In the genomic region with DNA sequence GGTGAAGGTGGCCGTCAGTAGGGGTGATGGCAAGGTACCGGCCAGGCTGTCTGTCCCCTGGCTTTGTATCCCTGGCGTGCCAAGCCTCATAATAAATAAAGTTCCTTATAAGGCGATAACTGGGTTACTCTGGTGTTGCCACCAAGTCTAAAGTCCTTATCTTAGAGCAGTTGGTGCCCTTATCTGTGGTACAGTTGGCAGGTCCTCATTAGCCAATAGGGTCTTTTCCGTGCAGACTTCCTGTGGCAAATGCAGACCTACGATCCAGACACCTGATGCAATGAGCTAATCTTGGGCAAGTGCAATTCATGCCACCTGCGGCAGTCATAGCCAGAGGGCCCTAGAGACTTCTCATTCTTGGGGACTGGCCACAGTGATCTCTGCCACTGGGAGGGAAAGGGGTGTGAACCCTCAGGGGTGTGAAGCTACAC, we compare ENCODE assay signal across 14 mouse cellular contexts. TPM values are rescaled to one million over a fixed set of nuclear protein-coding genes. Genes with fewer than 3 reads are reported as not detected.
DNase-seq lines count a peak whose midpoint lies in the region; ATAC-seq and TF ChIP-seq lines count a peak whose summit lies in the region.
"Had no signal": no experiment of that assay in that cellular context is flagged by ENCODE, and none has a peak within 500 bp of the region (broad histone marks: within the 10 kb centered on the region; RNA-seq: fewer than 3 reads in every experiment).

No protein-coding gene starts in this region.

- no peak overlapping the region for H3K4me2 ChIP-seq in intestine, embryonic 16.5 days (ENCODE audit: low read depth, low read length)
- H3K4me2 ChIP-seq: heart, embryonic 13.5 days; lung, embryonic 14.5 days; midbrain, embryonic 13.5 days; neural tube, embryonic 13.5 days had no signal

- 68% methylated on average over 7 of the region's 7 CpGs for WGBS in intestine, embryonic 16.5 days

- H3K9ac ChIP-seq in intestine, embryonic 16.5 days (ENCODE audit: low read depth, low read length), result no peak overlapping the region
- H3K9ac ChIP-seq: heart, embryonic 13.5 days; lung, embryonic 14.5 days; midbrain, embryonic 13.5 days; neural tube, embryonic 13.5 days had no signal

- TF ChIP-seq POLR2A in bone marrow macrophage, adult 2 months (IDR thresholded peaks at IDR 0.05; ENCODE audit: borderline replicate concordance, low read depth, low read length), result no peak

- H3K9me3 ChIP-seq in intestine, embryonic 16.5 days (ENCODE audit: control insufficient read depth, low read length), result no peaks in the 10 kb centered on the region; the same call in 1 of the 2 replicates
- H3K9me3 ChIP-seq: heart, embryonic 13.5 days; midbrain, embryonic 13.5 days; neural tube, embryonic 13.5 days had no signal

- H3K27ac ChIP-seq in bone marrow macrophage, adult 2 months (ENCODE audit: insufficient read depth, low read depth, low read length), result 0 out of 2 replicates have a peak overlapping the region, but pooled peaks have one; percentile 16
- 0 out of 2 replicates have a peak overlapping the region, but pooled peaks have one; percentile 34 for H3K27ac ChIP-seq in intestine, embryonic 16.5 days (ENCODE audit: low read length)
- no peak overlapping the region for H3K27ac ChIP-seq in layer of hippocampus, adult 2 months
- H3K27ac ChIP-seq: heart, embryonic 13.5 days; midbrain, embryonic 13.5 days; neural tube, embryonic 13.5 days had no signal

- H3K36me3 ChIP-seq in intestine, embryonic 16.5 days (ENCODE audit: control insufficient read depth, insufficient read depth, low read length), result no peaks in the 10 kb centered on the region
- H3K36me3 ChIP-seq: heart, embryonic 13.5 days; midbrain, embryonic 13.5 days; neural tube, embryonic 13.5 days had no signal

- H3K4me1 ChIP-seq in bone marrow macrophage, adult 2 months (ENCODE audit: control insufficient read depth, insufficient read depth, low read length), result peaks cover 29% of the 10 kb centered on the region
- no peaks in the 10 kb centered on the region for H3K4me1 ChIP-seq in intestine, embryonic 16.5 days (ENCODE audit: control insufficient read depth, insufficient read depth, low read length)
- H3K4me1 ChIP-seq: midbrain, embryonic 13.5 days; neural tube, embryonic 13.5 days had no signal

- no peak for TF ChIP-seq CTCF in bone marrow macrophage, adult 2 months (IDR thresholded peaks at IDR 0.05; ENCODE audit: low read depth, low read length)
- no peak for TF ChIP-seq CTCF in layer of hippocampus, adult 2 months (conservative IDR thresholded peaks at IDR 0.05)

- peak; percentile 36 for DNase-seq in CD4-positive, CD25-positive, alpha-beta regulatory T cell, adult 2 months (ENCODE audit: low read depth, low spot score)
- DNase-seq in layer of hippocampus, adult 2 months (ENCODE audit: low spot score in 2 of 2), result no peak
- DNase-seq in urinary bladder, adult 2 months (ENCODE audit: low spot score), result no peak
- no peak for DNase-seq in gastrocnemius, postnatal 10 days
- DNase-seq in kidney, adult 8-10 months, result no peak
- DNase-seq: cerebellum, postnatal 10 days; lung, embryonic 14.5 days; right cerebral cortex, adult 18-20 months had no signal

- ATAC-seq in intestine, embryonic 16.5 days, result peak; percentile 84
- ATAC-seq in megakaryocyte progenitor cell, adult 5-6 weeks (replicated peaks; ENCODE audit: poor library complexity), result peak; percentile 72
- ATAC-seq: midbrain, embryonic 13.5 days had no signal

- no peaks in the 10 kb centered on the region for H3K27me3 ChIP-seq in intestine, embryonic 16.5 days (replicated peaks; ENCODE audit: control insufficient read depth, insufficient read depth, low read length)
- H3K27me3 ChIP-seq: midbrain, embryonic 13.5 days; neural tube, embryonic 13.5 days had no signal

- H3K4me3 ChIP-seq in bone marrow macrophage, adult 2 months (ENCODE audit: insufficient read depth, low read length), result no peak overlapping the region
- H3K4me3 ChIP-seq in intestine, embryonic 16.5 days (ENCODE audit: low read length), result no peak overlapping the region
- H3K4me3 ChIP-seq in layer of hippocampus, adult 2 months, result no peak overlapping the region
- H3K4me3 ChIP-seq: heart, embryonic 13.5 days; midbrain, embryonic 13.5 days; neural tube, embryonic 13.5 days had no signal

RNA-seq across cellular contexts. Expression of a gene that starts 9.2 kb away (rescaled TPM):
- polyA plus RNA-seq in bone marrow macrophage, adult 2 months (2012; ENCODE audit: insufficient read depth, insufficient read length, missing spikeins), result 11.5 and 14.9 TPM in 2 replicates
- 7.6 and 8.8 TPM in 2 replicates for polyA plus RNA-seq in intestine, embryonic 16.5 days (2015; fragmentation: Nextera tagmentation; extraction: Ambion mirVana)
- 11.7 and 11.9 TPM in 2 replicates for total RNA-seq in megakaryocyte progenitor cell, adult 5-6 weeks (2015)
- total RNA-seq in megakaryocyte progenitor cell, adult 5-6 weeks (2017), result 28.0 and 29.8 TPM in 2 replicates
- total RNA-seq in layer of hippocampus, adult 2 months (2021), result 1 to 10 TPM; 5.6 to 7.0 TPM
- 14.7 and 20.5 TPM in 2 replicates for polyA plus RNA-seq in urinary bladder, adult 2 months (2012; rRNA removed)
- total RNA-seq in gastrocnemius, postnatal 10 days (2021), result 1 to 10 TPM in 1 of 2 experiments, under 1 TPM in 1; 0.23 to 1.6 TPM
- polyA plus RNA-seq: midbrain, embryonic 13.5 days had no signal

RNA-seq across cellular contexts. Expression of a gene that starts 23.2 kb away (rescaled TPM):
- polyA plus RNA-seq in bone marrow macrophage, adult 2 months (2012; ENCODE audit: insufficient read depth, insufficient read length, missing spikeins), result 0.85 TPM in 1 of 2 replicates, not detected in the other
- 3.2 and 4.5 TPM in 2 replicates for polyA plus RNA-seq in intestine, embryonic 16.5 days (2015; fragmentation: Nextera tagmentation; extraction: Ambion mirVana)
- total RNA-seq in megakaryocyte progenitor cell, adult 5-6 weeks (2015), result 20.3 and 26.1 TPM in 2 replicates
- 21.3 and 22.2 TPM in 2 replicates for total RNA-seq in megakaryocyte progenitor cell, adult 5-6 weeks (2017)
- total RNA-seq in layer of hippocampus, adult 2 months (2021), result 10 to 100 TPM; 77.4 to 94.2 TPM
- 5.5 and 5.6 TPM in 2 replicates for polyA plus RNA-seq in urinary bladder, adult 2 months (2012; rRNA removed)
- total RNA-seq in gastrocnemius, postnatal 10 days (2021), result 1 to 10 TPM; 1.7 to 2.4 TPM

RNA-seq across cellular contexts. Expression of a gene that starts 50.6 kb away (rescaled TPM):
- polyA plus RNA-seq in bone marrow macrophage, adult 2 months (2012; ENCODE audit: insufficient read depth, insufficient read length, missing spikeins), result 4.9 and 5.1 TPM in 2 replicates
- 180 and 240 TPM in 2 replicates for polyA plus RNA-seq in intestine, embryonic 16.5 days (2015; fragmentation: Nextera tagmentation; extraction: Ambion mirVana)
- total RNA-seq in megakaryocyte progenitor cell, adult 5-6 weeks (2015), result 12.2 and 28.8 TPM in 2 replicates
- 5.2 and 10.8 TPM in 2 replicates for total RNA-seq in megakaryocyte progenitor cell, adult 5-6 weeks (2017)
- total RNA-seq in layer of hippocampus, adult 2 months (2021), result 1 to 10 TPM; 1.3 TPM
- polyA plus RNA-seq in urinary bladder, adult 2 months (2012; rRNA removed), result 97.3 and 135 TPM in 2 replicates
- 1 to 10 TPM in 1 of 2 experiments, not detected in 1; 1.2 TPM for total RNA-seq in gastrocnemius, postnatal 10 days (2021)

Comparison
In these comparisons a context has a peak if more than half of its experiments do, and no peak if none do; other contexts are left out.
1. RNA of a gene that starts 23.2 kb away (total RNA-seq): 77.4 to 94.2 TPM in layer of hippocampus, adult 2 months and 20.3 to 26.1 TPM in megakaryocyte progenitor cell, adult 5-6 weeks; 1.7 to 2.4 TPM in gastrocnemius, postnatal 10 days; every median in the first group is over 4 times any median in the second.